ENCODE assay signal across 23 mouse cellular contexts in the genomic region with DNA sequence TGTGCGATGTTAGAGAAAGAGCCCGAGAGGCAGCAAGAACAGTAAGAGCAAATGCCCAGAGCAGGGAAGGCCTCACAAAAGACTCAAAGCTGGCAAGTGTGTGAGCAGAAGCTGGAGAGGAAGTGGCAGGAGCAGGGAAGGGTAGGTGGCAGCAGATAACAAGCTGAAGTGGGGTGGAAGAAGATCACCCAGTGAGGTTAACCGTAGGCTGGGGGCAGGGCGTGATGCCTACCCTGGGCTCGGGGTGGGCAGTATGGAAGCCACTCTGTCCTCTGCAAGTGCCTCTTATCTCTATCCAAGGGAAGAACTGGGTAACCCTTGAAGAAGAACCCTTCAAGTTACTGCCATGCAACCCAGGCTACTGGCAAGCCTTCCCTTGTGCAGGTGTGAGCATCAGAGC.
DNase-seq lines count a peak whose midpoint lies in the region; ATAC-seq lines count a peak whose summit lies in the region.
"Had no signal": no experiment of that assay in that cellular context is flagged by ENCODE, and none has a peak within 500 bp of the region (broad histone marks: within the 10 kb centered on the region; RNA-seq: fewer than 3 reads in every experiment).

No protein-coding gene starts in this region.

- ATAC-seq in common myeloid progenitor, adult 5-6 weeks (replicated peaks; ENCODE audit: low read depth, poor library complexity, severe bottlenecking): peak; percentile 94
- ATAC-seq in megakaryocyte-erythroid progenitor cell, adult 5-6 weeks (replicated peaks; ENCODE audit: low FRiP score, low TSS enrichment, poor library complexity, severe bottlenecking): peak; percentile 61
- ATAC-seq: forebrain, embryonic 14.5 days; forebrain, postnatal 0 days; hindbrain, postnatal 0 days; inflammation-experienced regulatory T-cells, adult 6 months had no signal

- peak; percentile 35 for DNase-seq in thymus, postnatal 14 days
- no peak for DNase-seq in thymus, adult 18-20 months
- peak; percentile 32 for DNase-seq in thymus, postnatal 4 days
- no peak for DNase-seq in adipocyte (ENCODE audit: low spot score)
- DNase-seq in embryo, embryonic 11 days: no peak
- no peak for DNase-seq in spleen, postnatal 10 days (ENCODE audit: low spot score in 2 of 2)
- DNase-seq: adrenal gland, adult 8-10 months; adrenal gland, postnatal 25 days; cerebellum, adult 11-12 months; cerebellum, adult 8-10 months; cerebellum, postnatal 10 days; cerebellum, postnatal 36 days; forebrain, postnatal 0 days; gastrocnemius, adult 2 months; gastrocnemius, postnatal 14 days; heart, adult 11 months; heart, postnatal 10 days; heart, postnatal 36 days had no signal

Comparison
In these comparisons a context has a peak if more than half of its experiments do, and no peak if none do; other contexts are left out.
1. DNase-seq: peak in thymus, postnatal 14 days (single experiment) and thymus, postnatal 4 days (single experiment); none in thymus, adult 18-20 months (0 of 2), adipocyte (single experiment), embryo, embryonic 11 days (single experiment) and spleen, postnatal 10 days (0 of 2).